Mouse (Mus musculus): ENCODE results near the gene Lad1.

DNA sequence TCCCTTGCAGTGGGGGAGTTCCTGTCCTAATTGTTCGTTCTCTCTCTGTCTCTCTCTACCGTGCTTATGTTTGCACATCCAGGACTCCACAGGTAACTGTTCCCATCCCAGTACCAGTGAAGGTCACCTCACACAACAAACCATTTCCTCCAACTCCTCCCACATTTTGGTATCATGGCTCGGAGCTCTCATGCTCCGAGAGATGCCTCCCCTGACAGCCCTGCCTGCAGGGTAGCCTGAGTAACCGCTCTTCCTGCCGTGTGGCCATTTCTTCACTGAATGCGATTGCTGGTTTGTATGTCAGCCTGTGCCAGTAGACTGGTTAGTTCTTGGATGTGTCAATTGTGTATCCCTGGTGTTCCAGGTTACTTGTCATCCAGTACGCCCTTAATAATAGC, 46.8 kb upstream of the Lad1 start:
- TF ChIP-seq CTCF (IDR thresholded peaks at IDR 0.05; ENCODE audit: extremely low read depth, insufficient read length, insufficient replicate concordance, low read depth, low read length) (no peak), POLR2A (IDR thresholded peaks at IDR 0.05; ENCODE audit: low read depth, low read length) (no peak)

Measured in small intestine, adult 2 months (tissue).